Comparison of ENCODE assay signal across 8 mouse cellular contexts in the genomic region with DNA sequence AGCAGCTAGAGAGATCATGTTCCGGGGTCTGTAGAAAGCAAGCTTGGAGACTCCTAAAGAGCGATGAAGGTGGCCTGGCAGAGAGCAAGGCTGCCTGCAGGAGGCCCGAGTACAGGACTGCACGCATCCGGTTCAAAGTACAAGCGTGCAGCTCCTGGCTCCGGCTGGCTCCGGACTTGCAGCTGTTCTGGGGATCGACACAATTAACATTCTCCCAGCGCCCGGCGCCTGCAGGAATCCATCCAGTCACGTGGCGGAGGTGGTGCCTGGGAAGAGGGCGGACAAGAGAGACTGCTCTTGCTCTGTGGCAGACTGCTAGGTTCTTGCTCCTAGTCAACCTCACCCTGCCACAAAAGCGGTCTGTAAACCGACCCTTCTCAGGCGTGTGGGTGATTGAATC.
A peak's percentile ranks its signal among the peaks of the same experiment; 100 is the strongest.
DNase-seq lines count a peak whose midpoint lies in the region; ATAC-seq lines count a peak whose summit lies in the region.

No protein-coding gene starts in this region.

- H3K4me2 ChIP-seq in hindbrain, embryonic 15.5 days, result peak overlapping the region; percentile 49
- peak overlapping the region; percentile 54 for H3K4me2 ChIP-seq in lung, embryonic 16.5 days (ENCODE audit: low read depth, low read length)

- peak overlapping the region; percentile 12; the same call in 1 of the 2 replicates for H3K9ac ChIP-seq in hindbrain, embryonic 15.5 days
- peak overlapping the region; percentile 64 for H3K9ac ChIP-seq in lung, embryonic 16.5 days (ENCODE audit: low read length)

- H3K36me3 ChIP-seq in hindbrain, embryonic 15.5 days, result no peaks in the 10 kb centered on the region
- no peaks in the 10 kb centered on the region for H3K36me3 ChIP-seq in lung, embryonic 16.5 days (ENCODE audit: control insufficient read depth, insufficient read depth, low read length)

- WGBS in hindbrain, embryonic 15.5 days, result under 1% methylated on average over 18 of the region's 18 CpGs
- WGBS in lung, embryonic 16.5 days, result under 1% methylated on average over 18 of the region's 18 CpGs

- DNase-seq in Muller cell, postnatal 12 days (ENCODE audit: inconsistent ontology term), result peak; percentile 93
- peak; percentile 69 to 75 for DNase-seq in cerebellum, postnatal 36 days
- peak; percentile 68 for DNase-seq in gastrocnemius, adult 18-20 months (ENCODE audit: low spot score)
- DNase-seq in layer of hippocampus, postnatal 25 days (ENCODE audit: extremely low spot score in 1 of 2, low spot score in 1 of 2), result peak; percentile 55 to 61
- DNase-seq in retina, postnatal 7 days (ENCODE audit: low read depth, low spot score), result peak; percentile 36
- DNase-seq in c-Kit-positive CD71-positive TER-119-positive erythroid progenitor cells, embryonic 14.5 days (ENCODE audit: low spot score), result no peak

- no peaks in the 10 kb centered on the region for H3K9me3 ChIP-seq in hindbrain, embryonic 15.5 days
- H3K9me3 ChIP-seq in lung, embryonic 16.5 days (ENCODE audit: control insufficient read depth, low read length), result no peaks in the 10 kb centered on the region

- no peaks in the 10 kb centered on the region for H3K27me3 ChIP-seq in hindbrain, embryonic 15.5 days
- H3K27me3 ChIP-seq in lung, embryonic 16.5 days (ENCODE audit: control insufficient read depth, insufficient read depth, low read depth, low read length), result no peaks in the 10 kb centered on the region

- peak overlapping the region; percentile 72 for H3K27ac ChIP-seq in hindbrain, embryonic 15.5 days (replicated peaks)
- peak overlapping the region; percentile 83 for H3K27ac ChIP-seq in lung, embryonic 16.5 days (ENCODE audit: low read length)

- peaks cover 19% of the 10 kb centered on the region for H3K4me1 ChIP-seq in hindbrain, embryonic 15.5 days (replicated peaks)
- peaks cover 23% of the 10 kb centered on the region for H3K4me1 ChIP-seq in lung, embryonic 16.5 days (replicated peaks; ENCODE audit: control insufficient read depth, insufficient read depth, low read length)

- peak; percentile 87 for ATAC-seq in hindbrain, embryonic 15.5 days (ENCODE audit: low FRiP score, low read depth)
- ATAC-seq in lung, embryonic 16.5 days (ENCODE audit: low read depth), result peak; percentile 89

- peak overlapping the region; percentile 2; the same call in 1 of the 2 replicates for H3K4me3 ChIP-seq in hindbrain, embryonic 15.5 days
- H3K4me3 ChIP-seq in lung, embryonic 16.5 days (ENCODE audit: low read length), result peak overlapping the region; percentile 26
